Mouse (Mus musculus): ENCODE measurements around the gene Ovgp1. TPM values are rescaled to one million over a fixed set of nuclear protein-coding genes. Genes with fewer than 3 reads are reported as not detected.

Ovgp1 gene
- polyA plus RNA-seq, 1 experiment = not detected

DNA sequence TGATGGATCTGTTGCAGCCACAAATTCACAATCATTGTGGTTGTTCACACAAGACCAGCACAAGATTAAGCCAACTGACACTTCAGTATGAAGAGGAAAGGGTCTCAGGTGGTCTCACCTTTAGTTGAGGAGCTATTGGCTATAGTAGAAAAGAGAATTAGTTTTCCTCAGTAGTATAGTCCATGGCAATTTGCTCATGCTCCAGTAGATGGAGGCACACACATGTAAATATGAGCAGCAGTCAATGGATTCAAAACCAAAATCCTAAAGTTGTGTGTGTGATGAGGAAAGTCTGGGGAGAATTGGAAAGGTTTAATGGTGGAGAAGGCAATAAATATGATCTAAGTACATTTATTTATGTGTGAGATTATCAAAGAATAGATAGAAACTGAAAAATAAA, 48.3 kb downstream of the Ovgp1 start:
- TF ChIP-seq POLR2A (IDR thresholded peaks at IDR 0.05; ENCODE audit: insufficient read depth, low read depth, low read length) = no peak
- no peak for TF ChIP-seq CTCF (IDR thresholded peaks at IDR 0.05; ENCODE audit: insufficient read depth, low read depth, low read length)
- Histone ChIP-seq H3K27ac (ENCODE audit: insufficient read depth, low read depth, low read length) (no peak overlapping the region), H3K4me3 (ENCODE audit: insufficient read depth, low read depth, low read length) (no peak overlapping the region), H3K4me1 (ENCODE audit: control insufficient read depth, insufficient read depth, low read length) (no peaks in the 10 kb centered on the region)

DNA sequence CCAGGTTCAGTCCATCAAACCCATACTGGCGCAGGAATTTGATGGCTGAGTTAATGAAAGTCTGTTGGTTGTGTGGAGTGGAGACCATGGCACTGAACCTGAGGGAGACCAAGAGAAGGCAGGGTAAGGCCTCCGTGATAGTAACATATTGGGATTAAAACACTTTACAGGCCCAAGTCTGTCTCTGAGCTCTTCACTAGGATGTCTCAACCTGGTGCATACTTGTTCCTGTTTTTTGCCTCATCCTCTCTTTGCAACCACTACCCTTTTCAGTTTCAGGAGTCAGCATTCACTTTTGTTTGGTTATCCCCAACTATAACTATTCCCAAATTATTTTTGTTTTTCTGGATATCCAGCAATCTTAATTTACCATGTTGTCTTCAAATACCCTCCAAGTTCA, 50.6 kb downstream of the Ovgp1 start:
- 98% methylated on average over 2 of the region's 2 CpGs for WGBS
- no peak overlapping the region for H3K27ac ChIP-seq (ENCODE audit: insufficient read depth, low read depth, low read length)
- TF ChIP-seq CTCF (IDR thresholded peaks at IDR 0.05; ENCODE audit: insufficient read depth, low read depth, low read length) = no peak
- TF ChIP-seq POLR2A (IDR thresholded peaks at IDR 0.05; ENCODE audit: insufficient read depth, low read depth, low read length) = no peak
- no peak overlapping the region for H3K4me3 ChIP-seq (ENCODE audit: insufficient read depth, low read depth, low read length)
- H3K4me1 ChIP-seq (ENCODE audit: control insufficient read depth, insufficient read depth, low read length) = no peaks in the 10 kb centered on the region

DNA sequence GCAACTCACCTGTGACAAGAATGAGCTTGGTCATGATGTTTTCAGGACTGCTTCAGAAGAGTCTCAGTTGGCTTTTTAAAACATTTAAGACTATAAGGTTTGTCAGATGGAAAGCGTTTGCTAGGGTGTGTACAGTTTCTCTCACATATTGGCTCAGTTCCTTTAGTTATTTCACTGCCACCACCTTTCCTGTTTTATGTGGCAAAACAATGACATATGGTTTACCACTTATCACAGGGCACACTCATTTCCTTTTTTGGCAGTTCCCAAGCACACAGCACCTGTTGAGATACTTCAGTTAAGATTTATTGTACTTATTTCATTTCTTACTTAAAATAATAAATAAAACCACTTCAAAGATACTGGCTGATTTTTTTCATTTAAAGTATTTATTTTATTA, 59.3 kb downstream of the Ovgp1 start, which contains the start of gene Chil5:
Chil5 (minus strand) TSS at position 34 of the 400 bp plus-strand sequence.
- 98% methylated on average over 1 of the region's 1 CpGs for WGBS
- no peak within 1 kb of the TSS for H3K27ac ChIP-seq (ENCODE audit: insufficient read depth, low read depth, low read length)
- H3K4me1 ChIP-seq (ENCODE audit: control insufficient read depth, insufficient read depth, low read length) = no peaks in the 10 kb centered on the region

More for the DNA sequence above, 59.3 kb downstream of the Ovgp1 start, which contains the start of gene Chil5:
- H3K4me3 ChIP-seq (ENCODE audit: insufficient read depth, low read depth, low read length) = no peak within 1 kb of the TSS
- TF ChIP-seq CTCF (IDR thresholded peaks at IDR 0.05; ENCODE audit: insufficient read depth, low read depth, low read length) (no peak), POLR2A (IDR thresholded peaks at IDR 0.05; ENCODE audit: insufficient read depth, low read depth, low read length) (no peak)

Other genes starting within 250 kb of the Ovgp1 start
- gene Rap1a, start 172.4 kb upstream of the Ovgp1 start, polyA plus RNA-seq (2012; ENCODE audit: insufficient read depth, insufficient read length, low replicate concordance, missing spikeins) = not detected in 2 replicates
- gene Adora3, start 102.9 kb upstream of the Ovgp1 start, polyA plus RNA-seq (2012; ENCODE audit: insufficient read depth, insufficient read length, low replicate concordance, missing spikeins) = not detected in 2 replicates
- gene Tmigd3, start 102.8 kb upstream of the Ovgp1 start, polyA plus RNA-seq (2012; ENCODE audit: insufficient read depth, insufficient read length, low replicate concordance, missing spikeins) = not detected in 2 replicates
- gene I830077J02Rik, start 41.0 kb upstream of the Ovgp1 start, polyA plus RNA-seq (2012; ENCODE audit: insufficient read depth, insufficient read length, low replicate concordance, missing spikeins) = not detected in 2 replicates
- not detected in 2 replicates for gene Wdr77, start 14.3 kb upstream of the Ovgp1 start, polyA plus RNA-seq (2012; ENCODE audit: insufficient read depth, insufficient read length, low replicate concordance, missing spikeins)
- 1,422 TPM in 1 of 2 replicates, not detected in the other for gene Atp5f1, start 13.6 kb upstream of the Ovgp1 start, polyA plus RNA-seq (2012; ENCODE audit: insufficient read depth, insufficient read length, low replicate concordance, missing spikeins)
- not detected in 2 replicates for gene Pifo, start 40.9 kb downstream of the Ovgp1 start, polyA plus RNA-seq (2012; ENCODE audit: insufficient read depth, insufficient read length, low replicate concordance, missing spikeins)
- gene Chil5, start 59.1 kb downstream of the Ovgp1 start, polyA plus RNA-seq (2012; ENCODE audit: insufficient read depth, insufficient read length, low replicate concordance, missing spikeins) = not detected in 2 replicates
- gene Chia1, start 139.5 kb downstream of the Ovgp1 start, polyA plus RNA-seq (2012; ENCODE audit: insufficient read depth, insufficient read length, low replicate concordance, missing spikeins) = not detected in 2 replicates
- gene Chil3, start 193.9 kb downstream of the Ovgp1 start, polyA plus RNA-seq (2012; ENCODE audit: insufficient read depth, insufficient read length, low replicate concordance, missing spikeins) = not detected in 2 replicates
- gene Chil4, start 245.8 kb downstream of the Ovgp1 start, polyA plus RNA-seq (2012; ENCODE audit: insufficient read depth, insufficient read length, low replicate concordance, missing spikeins) = not detected in 2 replicates